Mouse (Mus musculus) CH12.LX (cell line): ENCODE measurements around the gene Coa4. TPM values are rescaled to one million over a fixed set of nuclear protein-coding genes. Genes with fewer than 3 reads are reported as not detected.

Experiments
- DNase-seq: peaks from one replicate; pipeline ENCODE4 v3.0.0-alpha.2; 2013; ENCODE audit errors: extremely low read depth
- H3K27ac ChIP-seq: 2 replicates; pipeline ENCODE4 v1.5.1; 2012; ENCODE audit warnings: low read depth, mild to moderate bottlenecking, control low read depth, moderate library complexity; ENCODE audit not compliant: insufficient read depth
- H3K27me3 ChIP-seq: replicated peaks from 2 replicates; pipeline ENCODE3; 2012; ENCODE audit warnings: inconsistent platforms
- H3K36me3 ChIP-seq, 2 experiments: replicated peaks in 1 of 2; 2 replicates each; pipeline versions ENCODE3 to v1.6.1; 2012; ENCODE audit warnings: inconsistent platforms in 1 of 2, low read length in 1 of 2, mild to moderate bottlenecking in 1 of 2, mixed read lengths in 1 of 2, moderate library complexity in 1 of 2; ENCODE audit not compliant: control insufficient read depth in 1 of 2, insufficient read depth in 1 of 2
- H3K4me1 ChIP-seq, 2 experiments: 2 replicates each; pipeline ENCODE4 v1.6.1; 2012; ENCODE audit warnings: inconsistent platforms in 1 of 2, moderate library complexity in 1 of 2; ENCODE audit not compliant: insufficient read depth in 2 of 2, control insufficient read depth in 1 of 2
- H3K4me2 ChIP-seq: 2 replicates; pipeline ENCODE4 v1.6.1; 2012; ENCODE audit warnings: low read depth, mild to moderate bottlenecking, control low read depth; ENCODE audit not compliant: poor library complexity, insufficient read depth, severe bottlenecking
- H3K4me3 ChIP-seq, 3 experiments: fragments of 150-350 bp in 1 of 3; sonication (generic) in 1 of 3; replicated peaks in 1 of 3; 2 replicates each; pipeline versions ENCODE3 to v1.5.1; 2011 to 2012; ENCODE audit warnings: low read depth in 2 of 3, low read length in 2 of 3, mild to moderate bottlenecking in 2 of 3, moderate library complexity in 2 of 3, control low read depth in 1 of 3, improper control_type of control experiment in 1 of 3, inconsistent platforms in 1 of 3, mixed read lengths in 1 of 3; ENCODE audit not compliant: poor library complexity in 1 of 3
- H3K79me2 ChIP-seq: replicated peaks from 2 replicates; pipeline ENCODE4 v1.6.1; 2012; ENCODE audit warnings: mild to moderate bottlenecking, moderate library complexity; ENCODE audit not compliant: control insufficient read depth, poor library complexity, insufficient read depth, severe bottlenecking; ENCODE audit errors: extremely low read depth
- H3K9ac ChIP-seq: 2 replicates; pipeline ENCODE4 v1.6.1; 2012; ENCODE audit warnings: low read depth, mild to moderate bottlenecking, control low read depth, moderate library complexity; ENCODE audit not compliant: insufficient read depth
- H3K9me3 ChIP-seq: replicated peaks from 2 replicates; pipeline ENCODE3; 2012; ENCODE audit warnings: low read length, inconsistent platforms, mixed read lengths
- BHLHE40 ChIP-seq: IDR thresholded peaks from 2 replicates; pipeline ENCODE4 v1.6.1; 2011; ENCODE audit warnings: mild to moderate bottlenecking, low read depth, low read length, improper control_type of control experiment
- CHD1 ChIP-seq: IDR thresholded peaks from 2 replicates; pipeline ENCODE4 v1.6.1; 2012; ENCODE audit warnings: low read depth, low read length, improper control_type of control experiment, inconsistent platforms
- CHD2 ChIP-seq: IDR thresholded peaks from 2 replicates; pipeline ENCODE4 v1.6.1; 2011; ENCODE audit warnings: low read length, improper control_type of control experiment
- E2F4 ChIP-seq: IDR thresholded peaks from 2 replicates; pipeline ENCODE4 v1.6.1; 2011; ENCODE audit warnings: low read depth, low read length, improper control_type of control experiment; ENCODE audit not compliant: insufficient replicate concordance
- ELF1 ChIP-seq: IDR thresholded peaks from 2 replicates; pipeline ENCODE4 v1.6.1; 2014; ENCODE audit warnings: low read depth, mild to moderate bottlenecking, inconsistent platforms, low read length, improper control_type of control experiment
- EP300 ChIP-seq: IDR thresholded peaks from 2 replicates; pipeline ENCODE4 v1.6.1; 2011; ENCODE audit warnings: low read length, improper control_type of control experiment
- ETS1 ChIP-seq: conservative IDR thresholded peaks from 2 replicates; pipeline ENCODE4 v1.6.1; 2012; ENCODE audit warnings: low read depth, mild to moderate bottlenecking, inconsistent platforms, low read length, improper control_type of control experiment, moderate library complexity
- GABPA ChIP-seq: IDR thresholded peaks from 2 replicates; pipeline ENCODE4 v1.6.1; 2012; ENCODE audit warnings: low read depth, low read length, improper control_type of control experiment, inconsistent platforms; ENCODE audit not compliant: insufficient replicate concordance
- HCFC1 ChIP-seq: IDR thresholded peaks from 2 replicates; pipeline ENCODE4 v1.6.1; 2012; ENCODE audit warnings: low read depth, mild to moderate bottlenecking, inconsistent platforms, low read length, improper control_type of control experiment
- IRF4 ChIP-seq: IDR thresholded peaks from 2 replicates; pipeline ENCODE4 v1.6.1; 2014; ENCODE audit warnings: low read depth, mild to moderate bottlenecking, inconsistent platforms, low read length, improper control_type of control experiment
- JUN ChIP-seq: IDR thresholded peaks from 2 replicates; pipeline ENCODE4 v1.6.1; 2011; ENCODE audit warnings: low read depth, mild to moderate bottlenecking, low read length, improper control_type of control experiment, moderate library complexity; ENCODE audit not compliant: insufficient read depth
- JUND ChIP-seq: conservative IDR thresholded peaks from 2 replicates; pipeline ENCODE4 v1.6.1; 2011; ENCODE audit warnings: low read depth, low read length, improper control_type of control experiment
- KAT2A ChIP-seq: IDR thresholded peaks from 2 replicates; pipeline ENCODE4 v1.6.1; 2012; ENCODE audit warnings: low read length, improper control_type of control experiment, inconsistent platforms; ENCODE audit not compliant: insufficient replicate concordance
- MAFK ChIP-seq: IDR thresholded peaks from 2 replicates; pipeline ENCODE4 v1.6.1; 2011; ENCODE audit warnings: low read length, improper control_type of control experiment; ENCODE audit not compliant: insufficient replicate concordance
- MAX ChIP-seq: IDR thresholded peaks from 2 replicates; pipeline ENCODE4 v1.6.1; 2011; ENCODE audit warnings: low read length, improper control_type of control experiment
- MEF2A ChIP-seq: IDR thresholded peaks from 2 replicates; pipeline ENCODE4 v1.6.1; 2014; ENCODE audit warnings: low read depth, mild to moderate bottlenecking, inconsistent platforms, low read length, improper control_type of control experiment, borderline replicate concordance
- MXI1 ChIP-seq: IDR thresholded peaks from 2 replicates; pipeline ENCODE4 v1.6.1; 2011; ENCODE audit warnings: mild to moderate bottlenecking, low read depth, low read length, improper control_type of control experiment
- MYC ChIP-seq: IDR thresholded peaks from 2 replicates; pipeline ENCODE4 v1.6.1; 2011; ENCODE audit warnings: low read depth, mild to moderate bottlenecking, improper control_type of control experiment, low read length
- NELFE ChIP-seq: IDR thresholded peaks from 2 replicates; pipeline ENCODE4 v1.6.1; 2011; ENCODE audit warnings: low read depth, low read length, improper control_type of control experiment
- PAX5 ChIP-seq: IDR thresholded peaks from 2 replicates; pipeline ENCODE4 v1.6.1; 2012; ENCODE audit warnings: low read length, inconsistent platforms, mixed read lengths
- POLR2A ChIP-seq: IDR thresholded peaks from 2 replicates; pipeline ENCODE4 v1.6.1; 2011; ENCODE audit warnings: low read depth, mild to moderate bottlenecking, improper control_type of control experiment, low read length
- POLR2AphosphoS2 ChIP-seq: IDR thresholded peaks from 2 replicates; pipeline ENCODE4 v1.6.1; 2011; ENCODE audit warnings: low read depth, low read length, improper control_type of control experiment
- RCOR1 ChIP-seq: conservative IDR thresholded peaks from 2 replicates; pipeline ENCODE4 v1.6.1; 2012; ENCODE audit warnings: low read depth, mild to moderate bottlenecking, inconsistent platforms, low read length, improper control_type of control experiment
- SIN3A ChIP-seq: IDR thresholded peaks from 2 replicates; pipeline ENCODE4 v1.6.1; 2012; ENCODE audit warnings: low read length, improper control_type of control experiment, inconsistent platforms
- ZKSCAN1 ChIP-seq: IDR thresholded peaks from 2 replicates; pipeline ENCODE4 v1.6.1; 2012; ENCODE audit warnings: low read depth, inconsistent platforms, low read length, improper control_type of control experiment, borderline replicate concordance
- ZMIZ1 ChIP-seq: IDR thresholded peaks from 2 replicates; pipeline ENCODE4 v1.6.1; 2012; ENCODE audit warnings: low read depth, mild to moderate bottlenecking, inconsistent platforms, low read length, improper control_type of control experiment
- ZNF384 ChIP-seq: IDR thresholded peaks from 2 replicates; pipeline ENCODE4 v1.6.1; 2012; ENCODE audit warnings: low read depth, low read length, improper control_type of control experiment, inconsistent platforms
- dilution Hi-C: fragments of 300-500 bp; cut with MboI; formaldehyde crosslinking; loops from 2 replicates; pipeline ENCODE4 v1.14.3; 2020; ENCODE audit warnings: low sequenced_read_pairs; ENCODE audit not compliant: extremely low pct_unique_long_range_greater_than_20kb, extremely low pct_ligation_motif_present
- in situ Hi-C: fragments of 300-500 bp; cut with MboI; formaldehyde crosslinking; loops from 3 replicates; pipeline ENCODE4 v1.14.3; 2019; ENCODE audit warnings: low sequenced_read_pairs, low pct_ligation_motif_present, low pct_unique_long_range_greater_than_20kb, mixed read lengths
- polyA plus RNA-seq: library from polyadenylated mRNA; unstranded; fragments of >175 nt; gene quantifications from 2 replicates; pipeline ENCODE4 v1.2.1, GENCODE M21; 2012; ENCODE audit warnings: low read depth; ENCODE audit not compliant: insufficient read length
- total RNA-seq, 2 experiments: library from RNA; depleted of rRNA; stranded (reverse); fragments of 300-350 nt in 1 of 2; fragments of >200 nt in 1 of 2; gene quantifications; 2 replicates each; pipeline ENCODE4 v1.2.3; 2012 to 2014

Gene Coa4
- total and polyA plus RNA-seq, 3 experiments, result 22.9 to 24.1 (median 24.1) TPM

- TF ChIP-seq JUN (no peak), GABPA (no peak), ELF1 (peak; percentile 75), HCFC1 (peak; percentile 17; the same call in 1 of the 2 replicates), ZNF384 (no peak), MEF2A (peak; percentile 43; the same call in 1 of the 2 replicates), POLR2AphosphoS2 (peak; percentile 98), PAX5 (no peak), ZMIZ1 (peak; percentile 99), BHLHE40 (no peak), CHD2 (no peak), EP300 (no peak), JUND (no peak), ZKSCAN1 (no peak), CHD1 (no peak), RCOR1 (no peak)
Measured at GRCm38 (mm10) chr7:100493117-100493483, 43.8 kb upstream of the Coa4 start, which contains the start of gene Ucp2 (continued).

DNA sequence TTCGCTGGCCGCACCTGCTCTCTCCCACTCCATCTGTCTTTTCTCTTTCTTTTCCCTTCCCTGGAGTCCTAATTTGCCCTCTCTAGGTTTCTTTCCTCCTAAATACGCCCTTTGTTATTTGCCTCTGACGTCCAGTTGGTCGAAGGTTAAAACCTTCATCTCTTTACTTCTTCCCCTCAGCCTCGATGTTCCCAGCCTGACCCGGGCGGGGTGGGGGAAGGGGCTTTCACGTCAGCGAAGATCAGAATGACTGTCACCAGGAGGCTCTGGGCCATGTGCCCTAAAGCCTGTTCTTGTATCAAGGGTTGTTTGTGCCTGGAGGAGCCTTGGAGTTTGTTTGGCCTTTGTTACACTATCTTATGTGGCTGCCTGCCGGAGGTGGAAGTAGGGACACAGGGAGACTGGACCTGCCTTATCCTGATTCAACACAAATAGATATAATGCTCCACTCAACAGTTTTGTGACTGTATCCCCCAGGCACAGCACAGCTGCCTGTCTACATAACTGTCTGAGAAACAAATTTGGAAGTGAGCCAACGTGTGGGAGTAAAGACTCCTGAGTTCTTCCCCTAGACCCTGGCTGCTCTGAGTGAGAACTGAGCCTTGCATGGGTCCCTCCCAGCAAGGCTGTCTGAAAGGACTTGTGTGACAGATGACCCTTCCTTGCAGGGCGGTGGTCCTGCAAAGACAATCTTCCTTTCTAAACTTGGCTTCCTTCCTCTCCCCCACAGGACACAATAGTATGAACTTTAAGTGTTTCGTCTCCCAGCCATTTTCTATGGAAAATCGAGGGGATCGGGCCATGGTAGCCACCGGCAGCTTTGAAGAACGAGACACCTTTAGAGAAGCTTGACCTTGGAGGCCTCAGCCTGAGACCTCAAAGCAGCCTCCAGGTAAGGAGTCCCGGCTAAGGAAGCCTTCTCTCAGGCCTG, 43.1 kb upstream of the Coa4 start:
- no peaks in the 10 kb centered on the region for H3K27me3 ChIP-seq
- H3K4me2 ChIP-seq, result peak overlapping the region; percentile 61
- H3K9me3 ChIP-seq, result no peaks in the 10 kb centered on the region
- H3K4me3 ChIP-seq, result peak overlapping the region; percentile 75 to 93 (median 86)
- peak; percentile 53 for TF ChIP-seq SIN3A
- no peak for TF ChIP-seq POLR2A
- TF ChIP-seq RCOR1, result 0 out of 2 replicates have a peak, but pooled peaks have one; percentile 64
- peak; percentile 58; the same call in 1 of the 2 replicates for TF ChIP-seq BHLHE40
- TF ChIP-seq MEF2A, result no peak; the same call in 1 of the 2 replicates
- no peak for TF ChIP-seq NELFE
- 0 out of 2 replicates have a peak, but pooled peaks have one; percentile 54 for TF ChIP-seq CHD1
- TF ChIP-seq MAFK, result no peak
- TF ChIP-seq MXI1, result peak; percentile 93
- TF ChIP-seq KAT2A, result no peak
- TF ChIP-seq HCFC1, result no peak
- TF ChIP-seq IRF4, result peak; percentile 67
- TF ChIP-seq POLR2AphosphoS2, result no peak
- TF ChIP-seq MYC, result peak; percentile 73; the same call in 1 of the 2 replicates
- no peak for TF ChIP-seq E2F4
- peak; percentile 48; the same call in 1 of the 2 replicates for TF ChIP-seq ETS1
- peak; percentile 59; the same call in 1 of the 2 replicates for TF ChIP-seq MAX
- 0 out of 2 replicates have a peak, but pooled peaks have one; percentile 61 for TF ChIP-seq CHD2
- H3K4me1 ChIP-seq, result peaks cover 12 to 36% of the 10 kb centered on the region in 2 experiments
- DNase-seq, result peak; percentile 72
- in situ Hi-C loops (no loop called here), dilution Hi-C loops (no loop called here)
- peaks cover 22 to 42% of the 10 kb centered on the region in 2 experiments for H3K36me3 ChIP-seq
- peak overlapping the region; percentile 74 for H3K9ac ChIP-seq
- peak overlapping the region; percentile 54 for H3K27ac ChIP-seq
- H3K79me2 ChIP-seq, result peaks cover 25% of the 10 kb centered on the region
